Mouse (Mus musculus) midbrain, postnatal 0 days (tissue): ENCODE data around the gene Pitpna. TPM values are rescaled to one million over a fixed set of nuclear protein-coding genes. Genes with fewer than 3 reads are reported as not detected.

Experiments used
- ATAC-seq: fragments of 200-750 bp; cut with Nextera tagmentation; 2 replicates; pipeline ENCODE4 v1.8.0; 2017; ENCODE audit warnings: moderate number of reproducible peaks, mild to moderate bottlenecking, moderate TSS enrichment, moderate library complexity; ENCODE audit not compliant: low FRiP score
- DNase-seq: peaks from one replicate; pipeline ENCODE4 v3.0.0-alpha.2; 2015; ENCODE audit warnings: low spot score
- H3K27ac ChIP-seq: fragments of 300-500 bp; sonication (generic); 2 replicates; pipeline ENCODE4 v1.5.1; 2014; ENCODE audit warnings: low read depth, mild to moderate bottlenecking, low read length, mixed read lengths
- H3K27me3 ChIP-seq: fragments of 300-500 bp; sonication (generic); 2 replicates; pipeline ENCODE4 v1.6.1; 2014; ENCODE audit warnings: low read length, control low read depth, mixed read lengths; ENCODE audit not compliant: insufficient read depth
- H3K36me3 ChIP-seq: fragments of 300-500 bp; sonication (generic); 2 replicates; pipeline ENCODE4 v1.6.1; 2014; ENCODE audit warnings: low read length, control low read depth, mixed read lengths; ENCODE audit not compliant: insufficient read depth
- H3K4me1 ChIP-seq: fragments of 300-500 bp; sonication (generic); 2 replicates; pipeline ENCODE4 v1.6.1; 2014; ENCODE audit warnings: mild to moderate bottlenecking, control low read depth, antibody characterized with exemption, low read length, mixed read lengths; ENCODE audit not compliant: insufficient read depth
- H3K4me2 ChIP-seq: fragments of 300-500 bp; sonication (generic); 2 replicates; pipeline ENCODE4 v1.6.1; 2014; ENCODE audit warnings: low read depth, mild to moderate bottlenecking, low read length, mixed read lengths; ENCODE audit not compliant: poor library complexity, severe bottlenecking
- H3K4me3 ChIP-seq: fragments of 300-500 bp; sonication (generic); 2 replicates; pipeline ENCODE4 v1.5.1; 2014; ENCODE audit warnings: low read depth, mild to moderate bottlenecking, low read length, moderate library complexity
- H3K9ac ChIP-seq: fragments of 300-500 bp; sonication (generic); replicated peaks from 2 replicates; pipeline ENCODE4 v1.6.1; 2014; ENCODE audit warnings: mild to moderate bottlenecking, low read length, moderate library complexity, mixed read lengths; ENCODE audit not compliant: poor library complexity, severe bottlenecking
- H3K9me3 ChIP-seq: fragments of 300-500 bp; sonication (generic); 2 replicates; pipeline ENCODE4 v1.6.1; 2016; ENCODE audit warnings: low read length, control low read depth
- CTCF ChIP-seq: IDR thresholded peaks from 2 replicates; pipeline ENCODE4 v1.5.1; 2016; ENCODE audit warnings: antibody characterized with exemption, mild to moderate bottlenecking
- WGBS: fragments of 180-500 bp; shearing (Covaris S2); extraction: QIAGEN DNeasy Blood & Tissue Kit; methylation state at CpG from one replicate; pipeline ENCODE4 v1.1.7; 2014; 5-methylcytosine and 5-hydroxymethylcytosine counted together
- polyA plus RNA-seq: library from polyadenylated mRNA; unstranded; fragments of >200 nt; fragmentation: Nextera tagmentation; extraction: Ambion mirVana; gene quantifications from 2 replicates; pipeline ENCODE4 v1.2.1, GENCODE M21; 2015
- total RNA-seq: library from RNA; depleted of rRNA; stranded (reverse); fragments of >200 nt; gene quantifications from 2 replicates; pipeline ENCODE4 v1.2.3, GENCODE M21; 2014

Pitpna gene
- total and polyA plus RNA-seq, 2 experiments from 2014 or later, result 106 to 108 TPM

- 86% methylated on average over 14 of the region's 14 CpGs for whole genome bisulfite sequencing
Measured at GRCm38 (mm10) chr11:75658996-75659750, 71.3 kb downstream of the Pitpna start.

GRCm38 (mm10) chr11:75660081-75660590 lies 72.2 kb downstream of the Pitpna start:
- Histone ChIP-seq H3K9me3 (no peaks in the 10 kb centered on the region), H3K36me3 (peaks cover 30% of the 10 kb centered on the region), H3K9ac (no peak overlapping the region), H3K27ac (no peak overlapping the region), H3K4me1 (0 out of 2 replicates have a peak, but pooled peaks cover 3% of the 10 kb centered on the region), H3K27me3 (peaks cover 9% of the 10 kb centered on the region), H3K4me3 (no peak overlapping the region), H3K4me2 (no peak overlapping the region)
- WGBS, result 87% methylated on average over 12 of the region's 12 CpGs
- no peak for ATAC-seq
- no peak for TF ChIP-seq CTCF
- DNase-seq, result no peak

More at GRCm38 (mm10) chr11:75658996-75659750, 71.3 kb downstream of the Pitpna start:
- Histone ChIP-seq H3K9me3 (no peaks in the 10 kb centered on the region), H3K27me3 (peaks cover 13% of the 10 kb centered on the region), H3K27ac (no peak overlapping the region), H3K36me3 (peaks cover 29% of the 10 kb centered on the region; the same call in 1 of the 2 replicates), H3K9ac (no peak overlapping the region), H3K4me1 (peaks cover 7% of the 10 kb centered on the region), H3K4me3 (no peak overlapping the region), H3K4me2 (no peak overlapping the region)
- no peak for DNase-seq
- ATAC-seq, result no peak
- no peak for TF ChIP-seq CTCF

- no peak for DNase-seq
- 91% methylated on average over 21 of the region's 21 CpGs for WGBS
- Histone ChIP-seq H3K27ac (no peak overlapping the region), H3K9ac (no peak overlapping the region), H3K9me3 (no peaks in the 10 kb centered on the region), H3K4me2 (no peak overlapping the region), H3K4me1 (0 out of 2 replicates have a peak, but pooled peaks cover 3% of the 10 kb centered on the region), H3K27me3 (peaks cover 6% of the 10 kb centered on the region; the same call in 1 of the 2 replicates), H3K4me3 (no peak overlapping the region), H3K36me3 (peaks cover 39% of the 10 kb centered on the region)
- TF ChIP-seq CTCF, result no peak
- ATAC-seq, result no peak
Measured at GRCm38 (mm10) chr11:75660941-75661800, 73.3 kb downstream of the Pitpna start.

- H3K4me1 ChIP-seq, result no peaks in the 10 kb centered on the region
- DNase-seq, result no peak
- 94% methylated on average over 7 of the region's 7 CpGs for WGBS
Measured at GRCm38 (mm10) chr11:75662131-75662530, 74.2 kb downstream of the Pitpna start.

GRCm38 (mm10) chr11:75666296-75666695 lies 78.4 kb downstream of the Pitpna start:
- H3K9me3 ChIP-seq, result no peaks in the 10 kb centered on the region
- ATAC-seq (no peak), DNase-seq (no peak)
- peaks cover 54% of the 10 kb centered on the region for H3K36me3 ChIP-seq
- no peak overlapping the region for H3K9ac ChIP-seq
- no peak overlapping the region for H3K4me2 ChIP-seq
- no peak for TF ChIP-seq CTCF
- 95% methylated on average over 6 of the region's 6 CpGs for WGBS
- no peak overlapping the region for H3K27ac ChIP-seq
- no peaks in the 10 kb centered on the region for H3K4me1 ChIP-seq
- H3K27me3 ChIP-seq, result no peaks in the 10 kb centered on the region
- H3K4me3 ChIP-seq, result no peak overlapping the region

More at GRCm38 (mm10) chr11:75662131-75662530, 74.2 kb downstream of the Pitpna start:
- H3K4me2 ChIP-seq, result no peak overlapping the region
- H3K4me3 ChIP-seq, result no peak overlapping the region
- peaks cover under 1% of the 10 kb centered on the region; the same call in 1 of the 2 replicates for H3K27me3 ChIP-seq
- no peaks in the 10 kb centered on the region for H3K9me3 ChIP-seq
- H3K27ac ChIP-seq, result no peak overlapping the region
- TF ChIP-seq CTCF, result no peak
- H3K36me3 ChIP-seq, result peaks cover 45% of the 10 kb centered on the region
- H3K9ac ChIP-seq, result no peak overlapping the region
- ATAC-seq, result no peak
